Mouse (Mus musculus): ENCODE results near the gene Ccdc189.

DNA sequence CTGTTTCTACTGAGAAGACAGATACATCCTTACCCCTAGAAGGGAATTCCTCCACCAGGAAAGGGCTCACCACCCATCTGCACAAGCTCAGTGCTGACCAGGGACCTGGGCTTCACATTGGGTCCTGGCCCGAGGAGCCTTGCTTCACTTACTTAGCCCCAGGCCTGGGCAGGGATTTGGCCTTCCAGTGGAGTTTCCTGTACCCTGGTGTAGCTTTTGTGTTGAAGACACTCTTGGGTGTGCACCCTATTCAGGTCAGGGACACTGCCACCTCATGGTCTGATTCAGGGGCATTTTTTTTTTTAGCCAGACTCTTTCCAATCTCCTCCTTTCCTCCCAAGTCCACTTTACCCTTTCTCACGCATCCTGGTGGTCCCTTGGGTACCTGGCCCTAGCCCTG is 14.5 kb upstream of the Ccdc189 start:
- no peak for TF ChIP-seq POLR2A (IDR thresholded peaks at IDR 0.05; ENCODE audit: borderline replicate concordance, extremely low read depth, low read depth, low read length)
- no peak for TF ChIP-seq CTCF (IDR thresholded peaks at IDR 0.05; ENCODE audit: insufficient read depth, low read length)
